Mouse (Mus musculus): Measurements from ENCODE around the gene Kmt2c. TPM values are rescaled to one million over a fixed set of nuclear protein-coding genes. Genes with fewer than 3 reads are reported as not detected.
A peak's percentile ranks its signal among the peaks of the same experiment; 100 is the strongest.
"Not testable (repeated sequence)": the region's sequence is repeated elsewhere in the genome, so short reads cannot be mapped to it uniquely, and the experiment has no call there.

Gene Kmt2c
- total RNA-seq, 4 experiments from 2014 or later = 36.8 to 51.8 (median 38.1) TPM

DNA sequence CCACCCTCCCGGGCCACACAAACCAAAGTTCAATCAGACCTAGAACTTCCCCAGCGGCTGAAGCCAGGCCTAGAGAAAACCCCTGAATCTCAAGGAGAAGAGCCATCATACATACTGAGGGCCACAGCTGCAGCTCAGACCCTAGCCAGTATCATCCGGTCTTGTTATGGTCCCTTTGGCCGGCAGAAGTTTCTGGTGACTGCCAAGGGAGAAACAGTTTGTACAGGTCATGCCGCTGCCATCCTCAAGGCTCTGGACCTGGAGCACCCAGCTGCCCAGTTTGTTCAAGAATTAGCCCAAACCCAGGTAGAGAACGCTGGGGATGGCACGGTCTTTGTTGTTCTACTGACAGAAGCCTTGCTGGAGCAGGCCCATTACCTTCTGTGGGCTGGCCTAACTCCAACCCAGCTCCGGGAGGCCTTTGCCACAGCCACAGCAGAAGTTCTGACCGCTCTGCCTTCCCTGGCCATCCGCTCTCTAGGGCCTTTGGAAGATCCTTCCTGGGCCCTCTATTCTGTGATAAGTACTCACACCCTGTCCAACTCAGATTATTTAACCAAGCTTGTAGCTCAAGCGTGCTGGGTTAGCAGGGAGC lies 17.8 kb upstream of the Kmt2c start:
- DNase-seq (ENCODE audit: low spot score in 2 of 2) = no peak

GRCm38 (mm10) chr5:25515767-25516166 lies 17.2 kb upstream of the Kmt2c start, which contains the start of gene Cct8l1:
Cct8l1 (plus strand) TSS chr5:25516067.
- no peak for DNase-seq (ENCODE audit: low spot score in 2 of 2)

GRCm38 (mm10) chr5:25506041-25506440 lies 7.5 kb upstream of the Kmt2c start:
- no peak for DNase-seq (ENCODE audit: low spot score in 2 of 2)

GRCm38 (mm10) chr5:25500686-25501085 lies 2.1 kb upstream of the Kmt2c start:
- no peak for DNase-seq (ENCODE audit: low spot score in 2 of 2)

DNA sequence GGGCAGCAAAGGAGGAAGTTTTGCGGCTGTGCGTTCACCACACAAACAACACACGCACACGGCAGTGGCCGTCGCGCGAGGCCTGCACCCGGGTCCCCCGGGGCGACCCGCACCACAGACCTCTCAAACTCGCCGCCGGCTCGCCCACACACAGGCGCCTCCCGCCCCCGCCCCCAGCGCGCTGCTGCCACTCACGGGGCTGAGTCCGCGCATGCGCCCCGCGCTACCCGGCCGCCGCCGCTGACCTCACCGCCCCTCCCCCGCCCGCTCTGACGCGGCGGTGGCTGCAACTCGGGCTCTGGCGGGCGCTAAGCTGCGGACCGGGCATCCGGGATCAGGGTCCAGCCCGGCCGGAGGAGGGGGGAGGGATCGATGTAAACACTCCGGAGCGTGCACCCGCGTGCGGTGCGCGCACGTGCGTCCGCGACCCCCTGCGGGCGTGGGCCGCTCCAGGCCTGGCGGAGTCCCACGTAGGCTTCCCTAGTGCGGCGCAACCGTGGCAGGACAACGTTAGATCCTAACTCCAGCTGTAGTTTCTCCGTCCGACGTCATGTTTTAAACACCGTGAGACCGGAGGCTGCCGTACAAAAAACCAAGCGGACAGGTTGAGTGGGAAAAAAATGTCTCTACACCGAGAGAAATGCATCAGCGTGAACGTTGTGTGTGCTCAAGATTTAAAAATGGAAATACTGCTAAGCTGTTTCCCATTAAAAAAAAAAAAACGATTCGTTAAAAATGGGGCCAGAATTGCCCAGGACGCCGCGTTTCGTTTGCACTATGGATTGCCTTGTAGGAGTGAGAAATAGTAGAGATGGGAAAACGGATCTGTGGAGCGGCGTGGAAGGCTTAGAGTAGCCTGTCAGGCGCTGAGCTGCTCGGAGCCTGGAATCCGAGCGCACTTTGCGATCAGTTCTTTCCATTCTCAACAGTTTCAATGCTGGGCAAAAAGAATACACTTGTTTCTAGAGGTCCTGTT lies 1.1 kb upstream of the Kmt2c start:
- DNase-seq (ENCODE audit: low spot score in 2 of 2) = peak; percentile 97

GRCm38 (mm10) chr5:25498821-25499422 lies 339 bp upstream of the Kmt2c start:
- peak in 1 of 2 experiments; percentile 74 for DNase-seq (ENCODE audit: low spot score in 2 of 2)

DNA sequence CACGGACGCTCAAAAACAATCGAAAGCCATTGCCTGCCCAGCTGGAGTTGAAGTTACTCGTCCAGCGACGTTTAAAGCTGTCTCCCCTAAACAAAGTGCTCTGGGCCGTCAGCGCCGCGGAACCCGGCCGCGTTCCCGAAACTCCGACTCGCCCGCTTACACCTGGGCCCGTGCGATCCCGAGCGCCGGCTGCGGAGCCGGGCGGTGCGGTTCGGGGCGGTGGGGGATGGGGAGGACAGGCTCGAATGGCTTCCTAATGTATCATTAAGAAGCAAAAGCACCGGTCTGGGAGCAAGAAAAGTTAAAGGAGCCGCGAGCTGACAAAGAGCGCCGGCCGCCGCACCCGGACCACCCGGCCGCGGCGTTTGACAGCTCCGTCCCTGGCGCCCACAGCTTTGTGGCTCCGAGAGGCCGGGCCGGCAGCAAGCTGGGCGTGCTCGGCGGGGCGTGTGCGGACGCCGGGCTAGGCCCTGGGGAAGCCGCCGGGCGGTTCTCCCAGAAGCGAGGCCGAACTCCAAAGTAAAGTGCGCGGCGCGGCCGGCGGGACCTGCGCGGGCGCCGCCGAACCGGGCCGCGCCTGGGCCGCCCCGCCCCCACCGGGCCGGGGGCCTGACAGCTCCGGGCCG lies 750 bp downstream of the Kmt2c start:
- DNase-seq (ENCODE audit: low spot score in 2 of 2) = peak; percentile 41 to 56

DNA sequence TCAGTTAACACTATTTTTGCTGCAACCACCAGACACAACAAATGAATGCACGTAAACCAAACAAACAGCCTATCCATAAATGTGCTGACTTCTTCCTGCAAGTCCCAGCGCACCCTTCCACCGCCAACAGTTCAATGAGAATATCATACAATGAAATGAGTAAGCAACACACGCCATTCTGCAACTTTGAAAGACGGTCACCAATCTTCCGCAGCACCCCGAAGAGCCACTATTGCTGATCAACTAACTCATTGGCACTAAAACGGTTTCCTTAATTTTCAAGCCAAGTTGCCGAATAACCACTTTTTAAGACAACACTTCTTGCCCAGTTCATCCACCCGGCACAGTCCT lies 1.2 kb downstream of the Kmt2c start:
- DNase-seq (ENCODE audit: low spot score in 2 of 2) = no peak

DNA sequence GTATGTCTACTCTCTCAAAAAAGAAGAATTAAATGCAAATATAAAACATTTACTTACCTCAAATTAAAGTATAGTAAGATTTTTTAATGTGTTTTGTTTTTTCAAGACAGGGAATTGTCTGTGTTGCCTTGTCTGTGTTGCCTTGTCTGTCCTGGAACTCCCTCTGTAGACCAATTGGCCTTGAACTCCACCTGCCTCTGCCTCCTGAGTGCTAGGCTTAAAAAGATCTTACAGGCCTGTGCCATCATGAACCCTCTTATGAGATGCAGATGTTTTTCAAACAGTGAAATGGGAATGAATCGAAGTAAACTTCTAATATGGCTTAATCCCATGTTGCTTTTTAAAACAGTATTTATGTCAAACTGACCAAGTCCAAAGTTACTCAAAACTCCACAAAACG lies 1.9 kb downstream of the Kmt2c start:
- DNase-seq (ENCODE audit: low spot score in 2 of 2) = no peak

DNA sequence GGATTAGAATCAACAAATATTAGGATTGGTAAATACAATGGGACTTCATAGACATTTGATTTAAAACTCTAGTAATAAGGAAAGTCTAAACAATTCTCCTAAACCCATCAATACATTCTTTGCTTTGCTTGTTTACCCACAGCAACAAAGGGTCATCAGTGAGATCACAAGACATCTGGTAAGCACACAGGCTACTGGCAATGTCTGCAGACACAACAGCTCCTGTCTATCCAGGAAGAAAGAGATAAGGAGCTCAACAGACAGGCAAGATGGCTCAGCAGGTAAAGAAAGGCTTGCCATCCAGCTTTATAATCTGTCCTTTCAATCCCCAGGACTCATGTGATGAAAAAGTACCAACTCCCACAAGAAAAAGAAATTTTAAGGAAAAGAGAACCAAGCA lies 19.7 kb downstream of the Kmt2c start:
- DNase-seq (ENCODE audit: low spot score in 2 of 2) = no peak

DNA sequence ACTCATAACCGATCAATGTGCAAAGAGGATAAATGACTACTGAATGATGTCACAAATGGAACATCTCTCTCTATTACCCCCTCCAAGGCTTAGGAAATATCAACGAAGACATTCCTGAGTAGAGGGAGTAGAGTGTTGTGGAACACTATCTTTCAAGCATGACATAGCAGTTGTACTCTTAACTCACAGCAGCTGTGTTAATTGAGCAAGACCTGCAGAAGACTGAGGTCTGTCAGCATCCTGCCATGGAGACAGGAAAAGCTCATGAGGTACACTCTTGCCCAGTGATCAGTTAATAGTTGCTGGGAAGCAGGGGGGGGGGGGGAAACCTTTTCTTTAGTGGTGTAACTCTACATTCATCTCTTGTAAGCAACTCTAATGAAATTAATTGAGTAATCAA lies 22.8 kb downstream of the Kmt2c start:
- DNase-seq (ENCODE audit: low spot score in 2 of 2) = no peak

- no peak for DNase-seq (ENCODE audit: low spot score in 2 of 2)
These were observed 26.5 kb downstream of the Kmt2c start for GRCm38 (mm10) chr5:25472070-25472469.

- no peak for DNase-seq (ENCODE audit: low spot score in 2 of 2)
These were observed 36.6 kb downstream of the Kmt2c start for GRCm38 (mm10) chr5:25461956-25462355.

DNA sequence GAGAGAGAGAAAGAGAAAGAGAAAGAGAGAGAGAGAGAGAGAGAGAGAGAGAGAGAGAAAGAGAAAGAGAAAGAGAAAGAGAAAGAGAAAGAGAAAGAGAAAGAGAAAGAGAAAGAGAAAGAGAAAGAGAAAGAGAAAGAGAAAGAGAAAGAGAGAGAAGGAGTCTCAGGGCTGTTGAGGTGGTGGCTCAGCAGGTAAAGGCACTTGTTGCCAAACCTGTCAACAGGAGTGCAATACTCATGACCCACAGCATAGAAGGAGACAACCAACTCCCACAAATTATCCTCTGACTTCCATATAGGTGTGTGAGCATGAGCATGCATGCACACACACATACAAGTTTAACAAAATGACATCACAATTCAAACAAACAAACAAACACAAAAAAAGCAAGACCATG lies 43.2 kb downstream of the Kmt2c start:
- not testable (repeated sequence) for DNase-seq (ENCODE audit: low spot score in 2 of 2)

DNA sequence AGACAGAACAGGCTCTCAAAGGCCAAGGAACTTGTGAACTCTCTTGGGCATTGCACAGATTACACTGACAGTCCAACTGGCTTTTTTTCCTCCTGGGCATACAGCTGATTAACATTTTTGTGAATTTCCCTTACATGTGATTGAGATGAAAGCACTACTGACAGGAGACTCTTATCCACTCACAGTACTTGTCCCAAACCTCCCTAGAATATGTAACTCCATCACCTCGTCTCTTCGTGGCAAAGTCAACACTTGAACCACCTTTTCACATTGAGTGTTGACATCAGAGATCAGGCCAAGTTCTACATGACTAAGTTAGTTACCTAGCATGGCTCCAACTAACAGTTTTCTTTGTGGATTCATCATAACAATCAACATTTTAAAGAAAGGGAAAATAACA lies 45.9 kb downstream of the Kmt2c start:
- DNase-seq (ENCODE audit: low spot score in 2 of 2) = no peak

DNA sequence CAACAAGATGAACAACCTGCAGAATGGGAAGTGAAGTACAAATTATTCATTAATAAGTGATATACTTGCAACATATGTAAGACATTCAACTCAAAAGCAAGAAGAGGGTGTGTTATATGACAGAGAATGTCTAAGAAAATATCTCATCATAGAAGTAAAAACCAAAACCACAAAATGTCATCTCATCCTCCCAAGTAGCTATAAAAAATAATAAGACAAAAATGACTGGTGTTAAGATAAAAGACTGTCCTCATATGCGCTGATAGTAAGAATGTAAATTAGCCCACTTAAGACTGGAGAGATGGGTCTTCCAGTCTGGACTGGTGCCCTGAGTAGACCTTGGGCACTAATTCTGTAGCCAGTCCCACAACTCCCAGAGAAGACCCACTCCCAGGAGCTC lies 61.1 kb downstream of the Kmt2c start:
- no peak for DNase-seq (ENCODE audit: low spot score in 2 of 2)

DNA sequence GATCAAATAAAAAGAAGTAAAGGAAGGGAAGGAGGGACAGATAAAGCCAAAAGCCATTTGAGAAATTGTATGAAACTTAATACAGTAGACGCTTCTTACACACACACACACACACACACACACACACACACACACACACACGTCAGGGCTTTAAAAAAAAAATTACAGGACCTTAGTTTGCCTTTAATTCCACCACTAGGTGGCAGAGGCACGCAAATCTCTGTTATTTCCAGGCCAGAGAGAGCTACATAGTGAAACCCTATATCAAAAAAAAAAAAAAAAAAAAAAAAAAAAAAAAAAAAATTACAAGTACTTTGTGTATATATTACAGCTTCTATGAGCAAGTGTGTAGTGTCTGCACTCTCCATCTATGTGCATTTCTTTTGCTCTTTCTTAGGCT lies 62.5 kb downstream of the Kmt2c start:
- DNase-seq (ENCODE audit: low spot score in 2 of 2) = peak; percentile 7 to 33

GRCm38 (mm10) chr5:25422576-25422975 lies 76.0 kb downstream of the Kmt2c start:
- no peak for DNase-seq (ENCODE audit: low spot score in 2 of 2)

GRCm38 (mm10) chr5:25420601-25421000 lies 78.0 kb downstream of the Kmt2c start:
- peak; percentile 46 to 57 for DNase-seq (ENCODE audit: low spot score in 2 of 2)

DNA sequence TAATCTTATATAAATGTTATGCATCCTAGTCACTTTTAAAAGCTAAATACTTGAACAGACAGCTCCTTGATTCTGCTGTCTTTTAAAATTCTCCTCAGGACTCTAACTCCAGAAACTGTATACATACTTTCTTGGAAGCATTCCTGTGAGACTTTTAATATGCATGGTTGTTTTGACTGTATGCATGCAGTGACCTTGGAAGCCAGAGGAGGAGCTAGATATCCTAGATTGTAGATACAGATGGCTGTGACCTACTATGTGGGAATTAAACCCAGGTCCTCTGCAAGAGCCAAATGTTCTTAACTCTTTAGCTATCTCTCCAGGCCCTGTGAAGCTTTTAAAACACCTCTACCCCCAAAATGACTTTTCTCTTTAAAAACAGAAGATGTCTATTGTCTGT lies 83.2 kb downstream of the Kmt2c start:
- no peak for DNase-seq (ENCODE audit: low spot score in 2 of 2)

DNA sequence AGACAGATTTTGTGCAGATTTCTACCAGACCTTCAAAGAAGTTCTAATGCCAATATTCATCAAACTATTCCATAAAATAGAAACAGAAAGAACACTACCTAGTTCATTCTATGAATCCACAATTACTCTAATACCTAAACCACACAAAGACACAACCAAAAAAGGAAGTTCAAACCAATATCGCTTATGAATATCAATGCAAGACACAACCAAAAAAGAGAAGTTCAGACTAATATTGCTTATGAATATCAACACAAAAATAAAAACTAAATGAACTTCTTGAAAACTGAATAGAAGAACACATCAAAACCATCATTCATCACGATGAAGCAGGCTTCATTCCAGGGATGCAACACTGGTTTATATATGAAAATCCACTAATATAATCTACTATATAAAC lies 101.9 kb downstream of the Kmt2c start:
- DNase-seq (ENCODE audit: low spot score in 2 of 2) = no peak

DNA sequence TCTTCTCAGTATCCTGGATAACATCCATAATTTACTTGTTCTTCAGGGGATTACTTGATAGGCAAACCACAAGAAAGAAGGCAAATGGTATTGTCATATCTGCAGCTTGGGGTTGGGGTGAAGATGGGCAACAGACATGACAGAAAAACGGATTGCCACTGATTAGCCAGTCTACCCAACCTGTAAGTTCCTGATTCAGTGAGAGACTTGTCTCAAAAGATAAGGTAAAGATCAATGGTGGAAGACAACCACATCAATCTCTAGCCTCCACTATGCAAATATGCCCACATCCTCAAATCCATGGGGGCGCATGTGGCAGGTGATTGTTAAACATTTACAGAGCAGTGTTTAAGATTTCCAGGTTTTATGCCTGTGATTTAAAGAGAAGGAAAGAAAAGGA lies 105.9 kb downstream of the Kmt2c start:
- DNase-seq (ENCODE audit: low spot score in 2 of 2) = no peak

Measured in gastrocnemius, adult 8-10 months (tissue).